Mouse (Mus musculus) CD4-positive, CD25-positive, alpha-beta regulatory T cell, adult 4 months (primary cell): Measurements from ENCODE around the gene Gm10217. TPM values are rescaled to one million over a fixed set of nuclear protein-coding genes. Genes with fewer than 3 reads are reported as not detected.

ENCODE experiments used
- ATAC-seq: one replicate; pipeline ENCODE4 v1.8.0; 2017
- polyA plus RNA-seq, 2 experiments: library from polyadenylated mRNA; unstranded; fragments of 100-300 nt; shearing (Covaris generic); gene quantifications; one replicate each; pipeline ENCODE4 v1.2.1; 2017

The Gm10217 gene
- polyA plus RNA-seq: not detected

- ATAC-seq: no peak
Measured at GRCm38 (mm10) chr8:9863951-9864350, at the start of gene Gm10217. TSS of gene Gm10217 (plus strand) at chr8:9864251.

GRCm38 (mm10) chr8:9824770-9825169, 39.3 kb upstream of the Gm10217 start:
- ATAC-seq: no peak

GRCm38 (mm10) chr8:9840257-9840656, 23.8 kb upstream of the Gm10217 start:
- no peak for ATAC-seq

GRCm38 (mm10) chr8:9859286-9859685, 4.8 kb upstream of the Gm10217 start:
- ATAC-seq: no peak

GRCm38 (mm10) chr8:9860539-9861203, 3.4 kb upstream of the Gm10217 start:
- no peak for ATAC-seq

GRCm38 (mm10) chr8:9865150-9865549, 1.1 kb downstream of the Gm10217 start:
- no peak for ATAC-seq

- ATAC-seq: no peak
Measured at GRCm38 (mm10) chr8:9868094-9868493, 4.0 kb downstream of the Gm10217 start.

GRCm38 (mm10) chr8:9876241-9876640, 12.2 kb downstream of the Gm10217 start:
- no peak for ATAC-seq

- ATAC-seq: no peak
Measured at GRCm38 (mm10) chr8:9879921-9880320, 15.9 kb downstream of the Gm10217 start.

GRCm38 (mm10) chr8:9886714-9887113, 22.7 kb downstream of the Gm10217 start:
- ATAC-seq: no peak

- ATAC-seq: no peak
Measured at GRCm38 (mm10) chr8:9899199-9899598, 35.1 kb downstream of the Gm10217 start.

- ATAC-seq: no peak
Measured at GRCm38 (mm10) chr8:9899673-9900072, 35.6 kb downstream of the Gm10217 start.

Other genes starting within 250 kb of the Gm10217 start
- gene Fam155a, start 93.1 kb upstream of the Gm10217 start, polyA plus RNA-seq: not detected
- gene Lig4, start 113.4 kb downstream of the Gm10217 start, polyA plus RNA-seq: 1 to 10 TPM; 3.3 to 5.0 TPM
- gene Abhd13, start 113.5 kb downstream of the Gm10217 start, polyA plus RNA-seq: 1 to 10 TPM; 2.8 to 4.3 TPM
- 1 to 10 TPM; 5.9 to 8.9 TPM for gene Tnfsf13b, start 142.2 kb downstream of the Gm10217 start, polyA plus RNA-seq